Comparison of ENCODE assay signal across 9 mouse cellular contexts in the genomic region with DNA sequence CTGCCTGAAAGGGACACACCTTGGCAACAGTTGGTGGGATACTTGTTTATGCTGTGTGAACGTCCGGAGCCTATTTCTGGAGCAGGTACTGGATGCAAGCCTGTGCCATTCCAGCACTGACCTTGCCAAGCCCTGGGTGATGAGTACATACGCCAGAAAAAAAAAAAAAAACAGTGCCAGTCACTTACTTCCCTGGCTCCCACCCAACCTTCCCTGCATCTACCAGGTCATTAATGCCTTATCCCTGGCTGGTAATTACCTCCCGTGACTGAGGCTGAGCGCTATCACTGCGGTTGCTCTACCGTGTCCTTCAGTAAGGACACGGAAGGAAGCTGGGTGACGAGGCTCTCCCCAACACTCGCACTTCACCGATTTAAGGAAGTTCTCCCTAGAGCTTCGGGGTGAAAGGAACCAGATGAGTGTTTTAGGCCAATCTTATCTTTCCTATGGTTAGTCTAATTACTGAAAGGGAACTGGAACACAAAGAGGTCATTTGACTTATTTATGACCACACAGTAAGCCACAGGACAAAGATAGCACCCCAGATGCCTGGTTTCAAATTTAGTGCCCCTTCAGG. TPM values are rescaled to one million over a fixed set of nuclear protein-coding genes. Genes with fewer than 3 reads are reported as not detected.
DNase-seq lines count a peak whose midpoint lies in the region; ATAC-seq and TF ChIP-seq lines count a peak whose summit lies in the region.
"Had no signal": no experiment of that assay in that cellular context is flagged by ENCODE, and none has a peak within 500 bp of the region (broad histone marks: within the 10 kb centered on the region; RNA-seq: fewer than 3 reads in every experiment).

No protein-coding gene starts in this region.

- DNase-seq in lung, adult 2 months: peak; percentile 9
- DNase-seq in lung, postnatal 4 days: no peak
- peak; percentile 54 for DNase-seq in cerebellum, adult 8-10 months
- peak; percentile 79 for DNase-seq in heart, postnatal 4 days
- DNase-seq in layer of hippocampus, adult 9-11 months: no peak
- DNase-seq in thymus, adult 18-20 months: no peak
- no peak for DNase-seq in hindbrain, embryonic 11.5 days (ENCODE audit: low spot score)

- peak; percentile 54 for ATAC-seq in megakaryocyte-erythroid progenitor cell, adult 5-6 weeks (replicated peaks; ENCODE audit: low FRiP score, low TSS enrichment, poor library complexity, severe bottlenecking)
- ATAC-seq in hindbrain, embryonic 11.5 days (ENCODE audit: low FRiP score): no peak

- no peak for TF ChIP-seq CTCF in lung, adult 2 months (IDR thresholded peaks at IDR 0.05; ENCODE audit: insufficient read depth, low read length)

- H3K4me1 ChIP-seq in lung, adult 2 months (ENCODE audit: control insufficient read depth, insufficient read depth, low read length): peaks cover 3% of the 10 kb centered on the region; the same call in 1 of the 2 replicates
- H3K4me1 ChIP-seq in hindbrain, embryonic 11.5 days (replicated peaks; ENCODE audit: control insufficient read depth, insufficient read depth, low read length): no peaks in the 10 kb centered on the region

- no peak overlapping the region for H3K27ac ChIP-seq in hindbrain, embryonic 11.5 days (ENCODE audit: low read depth, low read length)
- H3K27ac ChIP-seq: hindbrain, embryonic 15.5 days had no signal

- H3K36me3 ChIP-seq in hindbrain, embryonic 11.5 days (ENCODE audit: control insufficient read depth, insufficient read depth, low read length): no peaks in the 10 kb centered on the region

- TF ChIP-seq POLR2A in lung, adult 2 months (IDR thresholded peaks at IDR 0.05; ENCODE audit: borderline replicate concordance, extremely low read depth, low read depth, low read length): no peak

- H3K9ac ChIP-seq in hindbrain, embryonic 11.5 days (ENCODE audit: low read depth, low read length): no peak overlapping the region
- H3K9ac ChIP-seq: hindbrain, embryonic 15.5 days had no signal

- H3K27me3 ChIP-seq in hindbrain, embryonic 11.5 days (ENCODE audit: control insufficient read depth, insufficient read depth, low read length): no peaks in the 10 kb centered on the region
- H3K27me3 ChIP-seq: hindbrain, embryonic 15.5 days had no signal

- H3K4me3 ChIP-seq in lung, adult 2 months (replicated peaks; ENCODE audit: extremely low read depth, low read depth, low read length): peak overlapping the region; percentile 6
- H3K4me3 ChIP-seq in hindbrain, embryonic 11.5 days (ENCODE audit: low read depth, low read length): no peak overlapping the region
- H3K4me3 ChIP-seq: hindbrain, embryonic 15.5 days had no signal

- H3K9me3 ChIP-seq in hindbrain, embryonic 11.5 days (ENCODE audit: control insufficient read depth, low read length): no peaks in the 10 kb centered on the region
- H3K9me3 ChIP-seq: hindbrain, embryonic 15.5 days had no signal

- 45% methylated on average over 12 of the region's 12 CpGs for WGBS in lung, adult 2 months
- WGBS in hindbrain, embryonic 11.5 days: 80% methylated on average over 12 of the region's 12 CpGs

- H3K4me2 ChIP-seq in hindbrain, embryonic 11.5 days (replicated peaks; ENCODE audit: low read depth, low read length): no peak overlapping the region
- H3K4me2 ChIP-seq: hindbrain, embryonic 15.5 days had no signal

RNA-seq across cellular contexts. Expression of a gene that starts 13.5 kb away (rescaled TPM):
- 5.8 and 7.5 TPM in 2 replicates for polyA plus RNA-seq in lung, adult 2 months (2012; rRNA removed)
- 10 to 100 TPM; 11.6 to 14.6 TPM for total RNA-seq in heart, postnatal 4 days (2021)
- 15.1 and 18.7 TPM in 2 replicates for total RNA-seq in megakaryocyte-erythroid progenitor cell, adult 5-6 weeks (2014; fragmentation: Nextera tagmentation)
- total RNA-seq in megakaryocyte-erythroid progenitor cell, adult 5-6 weeks (2017): 16.6 and 18.7 TPM in 2 replicates
- polyA plus RNA-seq in hindbrain, embryonic 11.5 days (2014; fragmentation: Nextera tagmentation; extraction: Ambion mirVana): 23.3 and 25.8 TPM in 2 replicates

RNA-seq across cellular contexts. Expression of a gene that starts 18.9 kb away (rescaled TPM):
- polyA plus RNA-seq in lung, adult 2 months (2012; rRNA removed): 3.2 and 3.5 TPM in 2 replicates
- total RNA-seq in heart, postnatal 4 days (2021): 1 to 10 TPM; 6.0 to 7.0 TPM
- 19.0 and 25.4 TPM in 2 replicates for total RNA-seq in megakaryocyte-erythroid progenitor cell, adult 5-6 weeks (2014; fragmentation: Nextera tagmentation)
- total RNA-seq in megakaryocyte-erythroid progenitor cell, adult 5-6 weeks (2017): 20.1 and 23.0 TPM in 2 replicates
- 6.6 and 7.2 TPM in 2 replicates for polyA plus RNA-seq in hindbrain, embryonic 11.5 days (2014; fragmentation: Nextera tagmentation; extraction: Ambion mirVana)

RNA-seq across cellular contexts. Expression of a gene that starts 31.2 kb away (rescaled TPM):
- polyA plus RNA-seq in lung, adult 2 months (2012; rRNA removed): 0.03 and 0.12 TPM in 2 replicates
- 10 to 100 TPM; 21.2 to 21.3 TPM for total RNA-seq in heart, postnatal 4 days (2021)
- total RNA-seq in megakaryocyte-erythroid progenitor cell, adult 5-6 weeks (2014; fragmentation: Nextera tagmentation): 79.0 and 81.2 TPM in 2 replicates
- total RNA-seq in megakaryocyte-erythroid progenitor cell, adult 5-6 weeks (2017): 89.9 and 91.0 TPM in 2 replicates
- polyA plus RNA-seq in hindbrain, embryonic 11.5 days (2014; fragmentation: Nextera tagmentation; extraction: Ambion mirVana): 37.2 and 47.9 TPM in 2 replicates

Comparison
In these comparisons a context has a peak if more than half of its experiments do, and no peak if none do; other contexts are left out.
1. DNase-seq: peak in lung, adult 2 months (single experiment), cerebellum, adult 8-10 months (single experiment) and heart, postnatal 4 days (single experiment); none in lung, postnatal 4 days (0 of 2), layer of hippocampus, adult 9-11 months (single experiment), thymus, adult 18-20 months (0 of 2) and hindbrain, embryonic 11.5 days (single experiment).